Mouse (Mus musculus) hindbrain, embryonic 12.5 days (tissue): ENCODE results near the gene Endod1. TPM values are rescaled to one million over a fixed set of nuclear protein-coding genes. Genes with fewer than 3 reads are reported as not detected.
"Not testable (repeated sequence)": the region's sequence is repeated elsewhere in the genome, so short reads cannot be mapped to it uniquely, and the experiment has no call there.

Experiments used
- ATAC-seq: fragments of 200-750 bp; cut with Nextera tagmentation; 2 replicates; pipeline ENCODE4 v1.8.0; 2017; ENCODE audit warnings: moderate TSS enrichment; ENCODE audit not compliant: low FRiP score
- H3K27ac ChIP-seq: fragments of 300-500 bp; sonication (generic); 2 replicates; pipeline ENCODE4 v1.5.1; 2016; ENCODE audit warnings: mild to moderate bottlenecking
- H3K27me3 ChIP-seq: fragments of 300-500 bp; sonication (generic); 2 replicates; pipeline ENCODE4 v1.6.1; 2016; ENCODE audit warnings: mild to moderate bottlenecking
- H3K36me3 ChIP-seq: fragments of 300-500 bp; sonication (generic); 2 replicates; pipeline ENCODE4 v1.6.1; 2016; ENCODE audit warnings: mild to moderate bottlenecking
- H3K4me1 ChIP-seq: fragments of 300-500 bp; sonication (generic); 2 replicates; pipeline ENCODE4 v1.6.1; 2016
- H3K4me2 ChIP-seq: fragments of 300-500 bp; sonication (generic); replicated peaks from 2 replicates; pipeline ENCODE4 v1.6.1; 2016; ENCODE audit warnings: mild to moderate bottlenecking
- H3K4me3 ChIP-seq: fragments of 300-500 bp; sonication (generic); 2 replicates; pipeline ENCODE4 v1.5.1; 2016; ENCODE audit warnings: mild to moderate bottlenecking
- H3K9ac ChIP-seq: fragments of 300-500 bp; sonication (generic); 2 replicates; pipeline ENCODE4 v1.6.1; 2016; ENCODE audit warnings: mild to moderate bottlenecking, moderate library complexity
- H3K9me3 ChIP-seq: fragments of 300-500 bp; sonication (generic); replicated peaks from 2 replicates; pipeline ENCODE4 v1.6.1; 2016; ENCODE audit warnings: mild to moderate bottlenecking
- WGBS: fragments of 180-500 bp; shearing (Covaris S2); methylation state at CpG from one replicate; pipeline ENCODE4 v1.1.7; 2016; 5-methylcytosine and 5-hydroxymethylcytosine counted together
- polyA plus RNA-seq: library from polyadenylated mRNA; unstranded; fragments of >200 nt; fragmentation: Nextera tagmentation; extraction: Ambion mirVana; gene quantifications from 2 replicates; pipeline ENCODE4 v1.2.1, GENCODE M21; 2016

Gene Endod1
- polyA plus RNA-seq, 1 experiment from 2014 or later = 11.9 TPM

GRCm38 (mm10) chr9:14348416-14348815 is 32.9 kb downstream of the Endod1 start:
- Histone ChIP-seq H3K27ac (no peak overlapping the region), H3K36me3 (no peaks in the 10 kb centered on the region), H3K4me3 (no peak overlapping the region), H3K4me2 (no peak overlapping the region), H3K27me3 (no peaks in the 10 kb centered on the region), H3K4me1 (no peaks in the 10 kb centered on the region), H3K9me3 (no peaks in the 10 kb centered on the region), H3K9ac (no peak overlapping the region)
- ATAC-seq = no peak
- WGBS = 64% methylated on average over 4 of the region's 4 CpGs

DNA sequence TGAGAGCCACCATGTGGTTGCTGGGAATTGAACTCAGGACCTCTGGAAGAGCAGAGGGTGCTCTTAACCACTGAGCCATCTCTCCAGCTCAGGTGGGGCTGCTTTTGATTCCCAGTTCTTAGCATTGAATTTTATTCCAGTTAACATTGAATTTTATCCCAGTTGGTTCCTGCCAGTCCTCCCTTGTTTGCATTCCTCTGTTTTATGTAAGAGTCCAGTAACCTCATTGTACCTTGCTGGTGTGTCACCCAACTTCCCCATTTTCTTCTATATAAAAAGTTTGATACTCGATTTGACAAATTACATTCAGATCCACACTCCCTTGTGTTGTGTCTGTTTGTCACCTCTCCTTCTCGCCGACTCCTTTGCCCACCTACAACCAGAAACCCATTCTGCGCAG is 35.4 kb downstream of the Endod1 start:
- H3K27me3 ChIP-seq, H3K4me3 ChIP-seq, H3K9ac ChIP-seq, H3K9me3 ChIP-seq, ATAC-seq, H3K27ac ChIP-seq, H3K36me3 ChIP-seq, H3K4me1 ChIP-seq, H3K4me2 ChIP-seq: not testable (repeated sequence)
- WGBS = 87% methylated on average over 4 of the region's 4 CpGs

DNA sequence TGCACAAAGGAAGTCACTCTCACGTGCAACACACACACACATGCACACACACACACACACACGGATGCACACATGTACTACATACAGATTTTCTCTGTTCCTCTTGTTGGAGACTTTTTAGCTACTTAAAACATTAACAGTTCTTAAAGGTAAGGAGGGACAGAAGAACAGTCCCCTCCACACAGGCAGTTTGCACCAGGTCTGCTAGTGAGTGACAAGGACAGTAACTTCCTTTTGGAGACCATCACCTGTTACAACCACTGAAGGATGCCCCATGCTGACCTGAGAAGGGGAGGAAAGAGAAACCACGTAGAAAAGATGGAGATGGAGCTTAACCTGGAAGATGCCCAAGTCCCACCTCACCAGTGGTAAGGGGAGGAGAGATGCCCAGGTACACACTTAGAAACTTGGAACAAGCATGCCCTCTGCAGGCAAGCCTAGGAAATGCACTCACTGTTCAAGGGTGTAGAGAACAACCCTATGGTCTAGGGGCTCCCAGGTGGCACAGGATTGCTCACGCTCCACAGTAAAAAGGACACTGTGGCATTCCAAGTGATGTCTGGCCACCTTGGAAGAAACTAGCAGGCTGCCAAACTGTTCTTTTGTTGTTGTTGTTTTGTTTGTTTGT is 39.2 kb downstream of the Endod1 start:
- H3K4me2 ChIP-seq = no peak overlapping the region
- 51% methylated on average over 4 of the region's 4 CpGs for WGBS
- no peak overlapping the region for H3K9ac ChIP-seq
- H3K36me3 ChIP-seq = no peaks in the 10 kb centered on the region
- H3K9me3 ChIP-seq = no peaks in the 10 kb centered on the region
- no peak overlapping the region for H3K4me3 ChIP-seq
- H3K4me1 ChIP-seq = no peaks in the 10 kb centered on the region
- ATAC-seq = peak; percentile 84
- H3K27ac ChIP-seq = no peak overlapping the region
- H3K27me3 ChIP-seq = no peaks in the 10 kb centered on the region

GRCm38 (mm10) chr9:14338701-14339100 is 42.6 kb downstream of the Endod1 start:
- Histone ChIP-seq H3K4me3 (no peak overlapping the region), H3K9me3 (no peaks in the 10 kb centered on the region), H3K9ac (no peak overlapping the region), H3K4me1 (no peaks in the 10 kb centered on the region), H3K27ac (no peak overlapping the region), H3K36me3 (no peaks in the 10 kb centered on the region), H3K27me3 (no peaks in the 10 kb centered on the region), H3K4me2 (no peak overlapping the region)
- 74% methylated on average over 3 of the region's 3 CpGs for WGBS
- no peak for ATAC-seq

DNA sequence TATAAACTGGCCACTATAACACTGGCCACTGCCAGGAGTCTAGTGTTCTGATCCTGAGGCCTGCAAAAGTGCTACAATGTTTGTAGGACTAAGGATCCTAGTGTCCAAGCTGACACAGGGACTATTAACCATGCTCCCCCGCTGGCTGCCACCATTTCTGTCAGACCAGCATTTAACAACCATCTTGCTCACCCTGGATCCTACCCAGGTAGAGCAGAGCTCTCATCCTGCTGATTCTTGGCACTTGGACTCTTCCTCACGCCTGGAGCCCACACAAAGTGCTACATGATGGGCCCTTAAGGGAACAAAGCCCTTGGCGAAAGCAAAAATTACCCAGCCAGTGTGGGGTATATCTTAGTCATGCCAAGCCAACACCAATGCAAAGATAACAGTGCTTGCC is 44.4 kb downstream of the Endod1 start:
- H3K4me2 ChIP-seq = no peak overlapping the region
- no peak overlapping the region for H3K9ac ChIP-seq
- H3K9me3 ChIP-seq = no peaks in the 10 kb centered on the region
- no peak overlapping the region for H3K27ac ChIP-seq
- no peak overlapping the region for H3K4me3 ChIP-seq
- H3K27me3 ChIP-seq = no peaks in the 10 kb centered on the region
- WGBS = 92% methylated on average over 3 of the region's 3 CpGs
- no peaks in the 10 kb centered on the region for H3K4me1 ChIP-seq
- H3K36me3 ChIP-seq = no peaks in the 10 kb centered on the region
- no peak for ATAC-seq

GRCm38 (mm10) chr9:14335829-14336228 is 45.5 kb downstream of the Endod1 start:
- H3K27me3 ChIP-seq = no peaks in the 10 kb centered on the region
- WGBS = 76% methylated on average over 4 of the region's 4 CpGs
- H3K4me2 ChIP-seq = no peak overlapping the region
- H3K9ac ChIP-seq = no peak overlapping the region
- H3K36me3 ChIP-seq = peaks cover 4% of the 10 kb centered on the region; the same call in 1 of the 2 replicates
- no peaks in the 10 kb centered on the region for H3K4me1 ChIP-seq
- H3K27ac ChIP-seq = no peak overlapping the region
- H3K9me3 ChIP-seq = no peaks in the 10 kb centered on the region
- no peak overlapping the region for H3K4me3 ChIP-seq
- no peak for ATAC-seq

DNA sequence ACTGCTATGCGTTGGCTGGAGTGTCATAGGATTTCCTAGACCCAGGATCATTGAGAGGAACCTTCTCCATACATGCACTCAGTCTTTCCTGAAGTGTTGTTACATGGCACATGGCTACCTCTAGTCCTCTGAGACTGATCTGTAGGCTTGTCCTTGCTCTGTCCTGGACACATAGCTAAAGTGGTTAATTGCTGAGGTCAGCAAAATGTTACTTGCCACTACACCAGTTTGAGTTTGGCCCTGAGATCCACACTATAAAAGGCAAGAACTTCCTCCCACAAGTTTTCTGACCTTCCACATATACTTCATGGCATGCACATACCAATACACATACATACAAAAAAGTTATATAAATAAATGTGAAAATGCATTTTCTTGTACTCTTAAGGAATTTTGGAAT is 64.7 kb downstream of the Endod1 start:
- H3K9ac ChIP-seq = no peak overlapping the region
- WGBS = 100% methylated on average over 1 of the region's 1 CpGs
- no peaks in the 10 kb centered on the region for H3K4me1 ChIP-seq
- no peaks in the 10 kb centered on the region for H3K9me3 ChIP-seq
- no peak for ATAC-seq
- H3K4me3 ChIP-seq = no peak overlapping the region
- H3K27me3 ChIP-seq = no peaks in the 10 kb centered on the region
- H3K4me2 ChIP-seq = no peak overlapping the region
- no peak overlapping the region for H3K27ac ChIP-seq
- H3K36me3 ChIP-seq = peaks cover 47% of the 10 kb centered on the region

DNA sequence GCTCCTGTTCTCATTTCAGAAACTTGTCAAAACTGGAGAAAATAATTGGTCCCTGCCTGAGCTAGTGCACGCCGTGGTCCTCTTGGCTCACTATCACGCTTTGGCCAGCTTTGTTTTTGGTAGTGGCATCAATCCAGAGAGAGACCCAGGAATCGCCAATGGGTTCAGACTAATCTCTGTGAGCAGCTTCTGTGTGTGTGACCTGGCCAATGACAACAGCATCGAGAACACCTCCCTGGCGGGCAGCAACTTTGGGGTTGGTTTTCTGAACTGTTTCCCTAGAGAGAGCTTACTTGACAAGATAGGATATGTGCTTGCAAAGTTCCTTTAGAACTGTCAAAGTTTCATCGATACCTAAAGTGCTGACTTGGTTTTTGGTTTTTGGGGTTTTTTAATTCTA is 66.8 kb downstream of the Endod1 start:
- no peaks in the 10 kb centered on the region for H3K4me1 ChIP-seq
- no peaks in the 10 kb centered on the region for H3K27me3 ChIP-seq
- H3K27ac ChIP-seq = no peak overlapping the region
- no peak overlapping the region for H3K4me3 ChIP-seq
- no peak for ATAC-seq
- no peaks in the 10 kb centered on the region for H3K9me3 ChIP-seq
- WGBS = 91% methylated on average over 7 of the region's 7 CpGs
- H3K36me3 ChIP-seq = peaks cover 42% of the 10 kb centered on the region
- H3K4me2 ChIP-seq = no peak overlapping the region
- no peak overlapping the region for H3K9ac ChIP-seq

DNA sequence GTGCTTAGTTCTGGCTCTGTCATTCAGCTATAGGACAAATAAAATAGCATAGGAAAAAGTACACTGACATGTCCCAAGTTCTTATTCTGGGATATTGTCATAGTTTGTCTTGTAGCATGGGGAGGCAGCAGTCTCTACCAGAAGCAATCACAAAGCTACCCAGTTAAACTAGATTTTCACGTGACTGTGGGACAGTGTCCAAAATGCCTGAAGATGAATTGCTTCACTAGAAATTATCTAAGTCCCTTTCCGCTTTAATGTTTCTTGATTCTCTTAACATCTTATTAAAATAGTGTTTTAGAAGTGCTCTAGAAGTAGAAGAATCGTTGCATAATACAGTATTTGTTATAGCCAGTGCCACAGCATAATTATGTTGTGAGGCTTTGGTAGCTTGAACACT is 67.3 kb downstream of the Endod1 start:
- Histone ChIP-seq H3K9ac (no peak overlapping the region), H3K36me3 (peaks cover 38% of the 10 kb centered on the region), H3K4me3 (no peak overlapping the region), H3K27ac (no peak overlapping the region), H3K27me3 (no peaks in the 10 kb centered on the region), H3K4me1 (no peaks in the 10 kb centered on the region), H3K9me3 (no peaks in the 10 kb centered on the region), H3K4me2 (no peak overlapping the region)
- 90% methylated on average over 3 of the region's 3 CpGs for WGBS
- no peak for ATAC-seq

DNA sequence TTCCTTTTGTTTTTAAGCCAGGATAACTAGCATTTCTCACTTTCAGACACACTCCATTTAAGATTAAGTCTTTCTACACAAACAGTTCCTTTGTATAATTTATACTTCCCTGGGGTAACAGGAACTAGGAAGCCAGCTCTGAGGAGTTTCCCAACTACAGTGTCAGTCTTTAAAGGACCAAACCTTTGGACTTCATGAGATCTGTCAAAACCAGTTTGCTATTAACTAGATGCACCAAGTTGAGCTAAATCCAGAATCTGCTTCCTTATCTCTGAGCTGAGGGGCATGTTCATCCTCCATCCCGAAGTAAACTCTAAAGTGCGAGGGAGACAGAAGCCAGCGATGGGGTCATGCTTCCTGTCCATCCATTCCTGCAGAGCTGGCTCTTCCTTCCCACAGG is 74.0 kb downstream of the Endod1 start:
- Histone ChIP-seq H3K27me3 (no peaks in the 10 kb centered on the region), H3K9me3 (no peaks in the 10 kb centered on the region), H3K9ac (no peak overlapping the region), H3K4me3 (no peak overlapping the region), H3K4me1 (peaks cover 6% of the 10 kb centered on the region; the same call in 1 of the 2 replicates), H3K4me2 (no peak overlapping the region), H3K27ac (no peak overlapping the region), H3K36me3 (peaks cover 20% of the 10 kb centered on the region)
- WGBS = 91% methylated on average over 3 of the region's 3 CpGs
- no peak for ATAC-seq

GRCm38 (mm10) chr9:14304262-14304968 is 76.9 kb downstream of the Endod1 start:
- H3K4me1 ChIP-seq = peaks cover 6% of the 10 kb centered on the region; the same call in 1 of the 2 replicates
- WGBS = 32% methylated on average over 9 of the region's 9 CpGs
- H3K36me3 ChIP-seq = peaks cover 11% of the 10 kb centered on the region; the same call in 1 of the 2 replicates
- no peak overlapping the region for H3K4me3 ChIP-seq
- H3K9me3 ChIP-seq = no peaks in the 10 kb centered on the region
- no peak overlapping the region for H3K9ac ChIP-seq
- no peak overlapping the region for H3K4me2 ChIP-seq
- H3K27ac ChIP-seq = no peak overlapping the region
- no peaks in the 10 kb centered on the region for H3K27me3 ChIP-seq
- ATAC-seq = peak; percentile 82
